Mouse (Mus musculus): Measurements from ENCODE around the gene Olfr1230.

DNA sequence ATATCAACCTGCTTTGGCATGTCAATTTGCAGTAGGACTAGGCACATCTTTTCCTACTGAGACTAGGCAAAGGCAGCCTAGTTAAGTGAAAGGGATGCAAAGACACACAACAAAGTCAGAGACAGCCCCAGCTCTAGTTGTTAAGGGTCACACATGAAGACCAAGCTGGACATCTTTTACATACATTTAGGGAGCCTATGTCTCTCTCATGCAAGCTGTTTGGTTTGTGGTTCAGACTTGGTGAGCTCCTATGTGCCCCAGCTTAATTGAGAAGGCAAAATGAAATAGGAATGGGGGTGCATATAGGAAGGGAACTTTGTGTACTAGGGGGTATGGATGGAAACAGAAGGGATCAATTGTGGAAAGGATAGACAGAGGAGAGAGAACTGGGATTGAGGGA, 43.1 kb downstream of the Olfr1230 start, which contains the start of gene Olfr1228:
- TF ChIP-seq CTCF (IDR thresholded peaks at IDR 0.05; ENCODE audit: low read depth, low read length) (no peak), POLR2A (IDR thresholded peaks at IDR 0.05; ENCODE audit: insufficient read depth, low read length) (no peak), EP300 (IDR thresholded peaks at IDR 0.05; ENCODE audit: insufficient read depth, low read depth, low read length) (no peak)
